Mouse (Mus musculus) right cerebral cortex, adult 18-20 months (tissue): ENCODE measurements around the gene Hs1bp3.

Experiments used
- DNase-seq: peaks from one replicate; pipeline ENCODE4 v3.0.0; 2022; ENCODE audit warnings: mixed read lengths

Gene Hs1bp3

DNA sequence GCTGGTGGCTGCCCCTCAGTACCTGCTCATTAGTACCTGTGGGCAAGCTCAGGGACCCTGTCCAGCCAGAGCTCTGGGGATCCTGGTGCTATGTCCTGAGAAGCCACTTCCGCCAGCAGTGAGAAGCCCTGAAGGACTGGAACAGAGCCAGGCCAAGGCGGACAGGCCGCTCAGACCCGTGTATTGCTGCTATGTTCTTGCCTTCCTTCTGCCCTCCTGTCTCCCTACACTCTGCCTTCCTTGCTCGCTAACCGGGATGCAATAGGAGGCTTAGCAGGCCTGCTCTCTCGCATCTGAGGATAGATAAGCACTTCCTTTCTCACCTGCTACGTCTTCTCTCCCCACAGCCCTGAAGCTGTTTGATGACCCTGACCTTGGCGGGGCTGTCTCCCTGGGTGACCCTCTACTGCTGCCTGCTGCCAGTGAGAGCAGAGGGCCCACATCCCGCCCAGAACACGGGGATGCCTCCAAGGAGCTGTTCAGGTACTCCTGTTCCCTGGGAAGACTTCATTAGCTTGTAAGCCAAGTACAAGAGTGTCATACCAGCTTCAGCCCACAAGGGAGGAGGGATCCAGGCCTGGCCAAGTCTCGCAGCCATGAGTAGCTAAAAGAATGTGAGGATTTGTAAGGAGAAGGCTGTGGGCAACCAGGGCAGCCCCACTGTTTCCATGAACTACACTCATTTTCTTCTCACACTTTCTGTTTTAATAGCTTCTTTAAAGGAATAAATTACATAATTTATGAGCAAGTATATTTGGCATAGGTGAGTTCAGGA lies 24.2 kb downstream of the Hs1bp3 start:
- no peak for DNase-seq

DNA sequence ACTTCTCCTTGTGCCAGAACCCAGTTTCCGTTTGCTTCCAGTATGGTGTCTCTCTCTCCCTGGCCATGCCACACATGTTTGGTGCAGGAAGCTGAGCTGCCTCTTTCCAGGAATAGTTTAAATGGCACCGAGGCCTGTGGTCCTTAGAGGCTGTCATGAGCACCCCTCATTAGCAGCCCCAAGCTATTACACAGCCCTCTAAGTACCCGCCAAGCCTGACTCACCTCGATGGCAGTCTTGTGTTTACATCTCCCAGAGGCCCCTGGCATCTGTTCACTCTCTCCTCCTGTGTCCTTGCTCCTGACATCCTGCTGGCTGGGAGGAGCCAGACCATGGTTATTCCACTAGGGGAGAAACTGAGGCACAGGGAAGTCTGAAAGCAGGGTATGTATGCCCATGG lies 25.3 kb downstream of the Hs1bp3 start:
- no peak for DNase-seq

DNA sequence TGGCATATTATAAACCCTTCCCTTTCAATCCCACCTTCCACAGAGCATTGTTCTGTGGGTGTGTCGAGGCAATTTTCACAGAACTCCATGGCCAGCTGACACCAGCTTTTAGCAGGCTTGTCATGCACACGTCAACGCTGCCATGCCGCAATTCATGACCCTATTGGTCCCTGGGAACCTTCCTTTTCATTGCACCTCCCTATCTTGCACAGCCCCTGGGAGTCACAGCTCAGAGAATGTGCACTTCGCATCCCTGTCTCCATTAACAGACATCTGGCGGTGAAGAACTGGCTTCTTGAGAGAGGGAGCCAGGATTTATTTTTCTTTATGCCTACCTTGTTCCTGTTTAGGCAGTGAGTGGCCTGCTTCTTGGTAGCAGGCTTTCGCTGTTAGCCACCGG lies 25.7 kb downstream of the Hs1bp3 start:
- no peak for DNase-seq

DNA sequence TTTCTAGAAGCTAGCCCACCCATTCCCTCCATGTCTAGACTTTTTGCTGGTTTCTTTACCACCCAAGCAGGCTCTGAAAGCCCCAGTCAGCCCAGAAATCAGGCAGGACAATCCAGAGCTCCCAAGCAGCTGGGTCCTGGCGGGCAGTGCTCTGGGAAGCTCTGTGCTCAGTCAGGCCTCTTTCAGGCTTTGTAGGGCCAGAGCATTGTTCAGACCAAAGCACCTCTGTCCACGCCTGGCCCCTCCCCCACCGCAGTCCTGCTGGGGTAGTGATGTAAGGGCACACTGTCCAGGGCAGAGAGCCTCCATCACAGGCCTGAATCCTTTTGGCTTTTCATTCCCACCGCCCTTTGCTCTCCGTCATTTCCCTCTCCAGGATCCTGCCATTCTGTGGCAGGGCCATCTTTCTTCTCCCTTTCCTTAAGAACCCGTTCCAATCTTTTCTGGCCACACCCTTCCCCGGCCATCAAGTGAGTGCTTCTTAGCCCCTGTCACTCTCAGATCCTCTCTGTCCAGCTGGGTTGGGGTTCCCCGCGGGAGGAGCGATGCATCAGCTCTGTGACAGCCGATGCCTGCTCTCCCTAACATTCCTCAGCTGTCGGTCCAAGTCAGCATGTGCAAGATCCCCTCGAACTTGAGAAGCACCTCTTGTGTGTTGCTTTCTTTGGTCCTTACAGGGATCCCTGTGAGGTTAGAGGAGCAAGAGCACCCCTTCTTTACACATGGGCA lies 26.5 kb downstream of the Hs1bp3 start:
- DNase-seq = no peak

DNA sequence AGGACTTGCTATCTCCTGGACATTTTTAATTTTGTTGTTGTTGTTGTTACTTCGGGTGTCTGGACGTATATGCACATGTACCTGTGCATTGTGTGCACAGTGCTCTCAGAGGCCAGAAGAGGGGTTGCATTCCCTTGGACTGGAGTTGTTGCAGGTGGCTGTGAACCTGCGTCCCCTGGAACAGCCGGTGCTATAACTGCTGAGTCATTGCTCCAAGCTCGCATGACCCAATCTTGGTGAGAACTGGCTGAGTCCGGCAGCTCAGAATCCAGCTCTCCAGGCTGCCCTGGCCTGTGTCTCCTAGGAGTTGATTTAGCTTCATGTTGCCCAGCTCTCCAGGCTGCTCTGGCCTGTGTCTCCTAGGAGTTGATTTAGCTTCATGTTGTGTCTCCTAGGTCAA lies 27.8 kb downstream of the Hs1bp3 start:
- DNase-seq = no peak

DNA sequence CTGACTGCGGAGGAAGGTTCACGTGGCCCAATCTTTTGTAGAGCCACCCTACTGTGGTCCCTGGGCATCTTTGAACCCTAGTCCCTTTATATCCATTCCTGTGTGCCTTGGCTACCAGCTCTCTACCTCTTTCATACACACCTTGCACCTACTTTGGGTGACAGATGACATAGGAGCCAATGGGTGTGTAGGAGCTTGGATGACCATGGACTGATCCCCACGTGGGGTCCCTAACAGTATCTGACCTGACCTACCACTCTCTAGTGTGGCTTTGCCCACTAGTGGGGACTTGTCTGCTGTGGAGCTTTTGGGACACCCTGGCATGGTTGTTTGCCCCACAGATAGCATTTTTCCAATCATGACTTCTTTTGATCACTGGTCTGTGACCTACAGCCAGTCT lies 30.1 kb downstream of the Hs1bp3 start:
- no peak for DNase-seq

DNA sequence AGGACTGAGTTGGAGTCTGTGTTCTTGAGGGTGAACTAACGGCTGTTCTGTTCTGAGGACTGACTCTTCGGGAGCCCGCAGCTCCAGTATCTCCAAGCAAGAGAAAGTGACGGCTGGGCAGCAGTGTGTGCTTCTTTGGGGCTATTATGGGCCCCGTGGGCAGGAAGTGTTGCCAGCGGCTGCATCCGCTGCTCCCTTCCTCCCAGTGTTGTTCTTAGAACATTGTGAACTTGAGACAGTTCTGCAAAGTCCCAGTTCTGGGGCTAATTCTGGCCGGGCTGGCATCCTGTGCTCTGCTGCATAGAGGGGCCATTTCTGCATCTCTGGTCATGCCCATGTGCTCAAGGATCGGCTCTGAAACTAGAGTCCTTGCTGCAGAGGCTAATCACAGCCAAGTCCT lies 31.7 kb downstream of the Hs1bp3 start:
- peak; percentile 90 for DNase-seq

DNA sequence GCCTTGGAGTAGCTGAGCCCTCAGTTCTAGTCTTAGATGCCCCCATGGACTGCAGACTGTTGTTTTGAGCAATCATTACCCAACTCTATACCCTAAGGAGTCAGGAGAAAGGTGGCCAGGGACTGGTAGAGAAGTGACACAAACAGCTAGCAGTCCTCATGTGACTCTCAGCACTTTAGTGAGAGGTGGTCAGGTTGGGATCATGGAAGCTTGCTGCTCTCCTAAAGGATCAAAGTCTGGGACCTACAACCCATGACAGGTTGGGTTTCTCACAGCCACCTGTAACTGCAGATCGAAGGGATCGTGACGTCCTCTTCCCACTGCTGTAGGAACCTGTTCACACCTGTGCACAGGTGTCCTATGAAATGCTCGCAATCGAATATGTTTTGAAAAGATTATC lies 32.3 kb downstream of the Hs1bp3 start:
- no peak for DNase-seq

DNA sequence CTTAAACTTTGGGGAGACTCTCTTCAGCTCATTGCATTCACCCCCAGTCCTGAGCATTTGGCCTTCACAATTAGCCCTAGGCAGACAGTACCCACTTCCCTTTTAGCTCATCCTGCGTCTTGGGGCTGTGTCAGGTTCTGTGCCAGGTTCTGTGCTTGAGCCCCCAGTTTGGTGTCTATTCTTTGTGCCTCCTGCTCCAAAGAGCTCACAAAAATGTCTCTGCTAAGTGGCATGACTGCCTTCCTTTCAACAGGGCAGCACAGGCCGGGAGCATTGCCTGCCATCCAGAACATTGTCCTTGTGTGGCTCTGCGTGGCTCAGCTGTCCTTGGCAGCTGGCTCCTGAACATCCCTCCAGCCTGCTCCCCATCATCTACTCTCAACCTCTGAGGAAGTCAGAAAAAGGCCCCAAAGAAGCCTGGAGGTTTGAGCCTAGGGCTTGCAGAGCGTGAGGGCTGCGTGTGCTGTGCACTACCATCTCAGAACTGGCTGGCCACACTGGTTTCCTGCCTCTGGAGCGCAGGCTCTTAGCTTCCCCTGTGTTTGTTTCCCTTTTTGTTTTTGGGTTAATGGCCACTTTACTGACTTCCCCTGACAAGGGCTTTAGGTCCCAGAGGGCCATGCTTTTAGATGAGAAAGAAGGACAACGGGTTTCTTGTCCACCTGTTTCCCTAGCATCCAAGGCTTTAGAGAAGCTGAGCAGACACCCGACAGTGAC lies 34.7 kb downstream of the Hs1bp3 start:
- DNase-seq = no peak

DNA sequence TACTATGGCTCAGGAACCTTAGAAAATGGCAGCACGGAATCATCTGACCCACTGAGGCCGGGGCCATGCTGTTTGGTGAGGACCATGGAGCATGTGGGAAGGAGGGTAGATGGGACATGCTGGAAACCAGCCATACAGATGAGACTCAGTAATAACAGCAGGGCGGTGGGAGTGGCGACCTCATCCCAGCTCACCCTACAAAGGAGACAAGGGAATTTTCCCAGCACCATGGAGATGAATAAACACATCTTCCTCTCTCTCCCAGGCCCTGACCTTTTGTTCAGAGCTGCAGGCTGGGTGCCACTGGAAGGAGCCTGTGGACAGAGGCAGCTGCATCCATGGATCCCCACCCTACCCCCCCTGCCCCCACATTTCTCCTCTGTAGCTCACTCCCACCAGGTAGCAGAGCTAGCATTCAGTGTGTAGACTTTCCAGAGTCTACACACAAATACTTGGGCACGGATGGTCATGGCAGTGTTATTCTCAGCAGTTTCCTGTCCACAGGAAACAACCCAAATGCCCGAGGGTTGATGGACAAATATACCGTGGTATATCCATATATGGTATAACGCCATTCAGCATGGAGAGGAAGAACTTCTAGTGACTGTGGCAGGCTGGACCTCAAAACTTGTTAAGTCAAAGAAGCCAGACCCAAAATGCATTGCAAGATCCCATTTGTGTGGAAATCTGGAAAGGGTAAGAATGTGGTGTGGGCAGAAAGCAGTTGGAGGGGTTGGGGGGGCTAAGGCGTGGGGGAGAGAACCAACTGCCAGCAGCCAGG lies 35.7 kb downstream of the Hs1bp3 start:
- no peak for DNase-seq

DNA sequence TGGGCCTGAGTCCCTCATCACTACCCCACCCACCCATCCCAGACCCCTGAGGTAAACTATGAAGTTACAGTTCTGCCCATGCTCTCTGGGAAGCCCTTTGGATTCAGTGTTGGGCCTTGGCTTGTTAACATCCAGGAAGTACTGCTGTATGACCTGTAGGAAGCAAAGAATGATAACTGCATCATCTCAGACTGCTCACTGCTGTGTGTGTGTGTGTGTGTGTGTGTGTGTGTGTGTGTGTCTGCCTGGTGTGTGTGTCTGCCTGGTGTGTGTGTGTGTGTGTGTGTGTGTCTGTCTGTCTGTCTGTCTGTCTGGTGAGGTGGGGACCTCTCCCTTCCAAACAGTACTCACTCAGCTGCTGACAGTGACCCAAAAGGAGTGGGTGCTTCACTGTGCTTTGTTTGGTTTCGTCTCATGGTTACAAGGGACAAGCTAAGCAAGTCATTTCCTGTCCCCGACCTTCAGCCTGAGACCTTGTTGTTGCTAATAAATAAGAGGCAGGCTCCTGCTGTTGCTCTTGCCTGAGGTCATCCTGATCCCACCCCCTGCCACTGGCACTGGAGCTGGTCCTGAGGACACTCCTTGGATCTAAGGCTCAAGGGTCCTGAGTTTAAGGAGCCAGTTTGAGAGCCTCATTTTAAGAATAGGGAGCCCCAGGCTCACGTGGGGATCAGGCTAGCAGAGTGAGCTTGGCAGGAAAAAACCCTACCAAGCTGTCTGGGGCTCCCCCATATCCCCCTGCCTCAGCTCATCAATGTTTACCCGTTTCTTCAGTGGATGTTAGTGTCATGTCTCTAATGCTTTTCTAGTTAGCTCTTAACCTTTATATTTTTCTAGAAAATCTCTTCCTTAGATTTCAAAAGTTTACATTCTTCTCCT lies 38.0 kb downstream of the Hs1bp3 start:
- DNase-seq = no peak

DNA sequence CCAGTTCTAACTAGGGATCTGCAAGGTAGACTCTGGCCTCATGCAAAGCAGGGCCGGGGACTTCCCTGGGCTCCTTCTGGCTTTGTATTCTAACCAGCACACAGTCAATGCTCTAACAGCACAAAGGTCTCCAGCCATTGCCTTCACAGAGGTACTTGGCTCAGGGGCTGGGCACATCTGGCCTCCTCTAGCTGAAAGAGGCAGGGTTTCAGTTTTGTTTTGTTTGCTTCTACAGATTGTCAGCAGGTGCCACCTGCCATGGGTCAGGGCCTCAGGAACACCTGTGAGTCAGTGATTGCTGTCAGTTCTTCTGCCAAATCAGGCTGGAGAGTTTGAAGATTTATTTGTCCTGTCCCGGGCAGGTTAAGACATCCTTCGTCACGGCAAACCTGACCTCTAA lies 39.8 kb downstream of the Hs1bp3 start:
- DNase-seq = no peak

DNA sequence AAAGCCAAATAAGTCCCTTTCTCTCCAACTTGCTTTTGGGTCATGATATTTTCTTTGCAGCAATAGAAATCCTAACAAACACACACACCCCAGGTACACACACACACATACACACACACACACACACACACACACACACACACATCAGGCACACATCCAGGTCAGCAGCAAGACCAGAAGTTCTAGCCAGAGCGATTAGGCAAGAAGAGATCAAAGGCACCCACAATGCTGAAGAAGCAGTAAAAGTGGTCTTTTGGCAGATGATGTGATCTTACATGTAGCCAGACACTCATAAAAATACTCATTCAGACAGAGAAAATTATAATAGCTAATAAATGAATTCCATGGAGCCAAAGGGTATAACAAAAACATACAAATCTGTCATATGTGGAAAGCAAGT lies 41.0 kb downstream of the Hs1bp3 start:
- no peak for DNase-seq

DNA sequence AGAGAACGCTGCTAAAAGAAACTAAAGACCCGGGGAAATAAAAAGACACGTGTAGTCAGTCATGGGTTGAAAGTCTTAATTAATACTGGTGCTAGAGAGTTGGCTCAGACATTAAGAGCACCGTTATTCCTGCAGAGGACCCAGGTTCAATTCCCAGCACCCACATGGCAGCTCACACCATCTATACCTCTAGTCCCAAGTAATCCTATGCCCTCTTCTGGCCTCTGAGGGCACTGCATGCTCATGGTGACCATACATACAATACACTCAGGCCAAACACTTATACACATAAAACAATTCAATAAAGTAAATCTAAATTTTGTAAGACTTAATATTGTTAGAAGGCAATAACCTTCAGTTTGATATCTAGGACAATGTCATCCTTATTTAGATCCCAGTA lies 41.8 kb downstream of the Hs1bp3 start:
- DNase-seq = no peak

DNA sequence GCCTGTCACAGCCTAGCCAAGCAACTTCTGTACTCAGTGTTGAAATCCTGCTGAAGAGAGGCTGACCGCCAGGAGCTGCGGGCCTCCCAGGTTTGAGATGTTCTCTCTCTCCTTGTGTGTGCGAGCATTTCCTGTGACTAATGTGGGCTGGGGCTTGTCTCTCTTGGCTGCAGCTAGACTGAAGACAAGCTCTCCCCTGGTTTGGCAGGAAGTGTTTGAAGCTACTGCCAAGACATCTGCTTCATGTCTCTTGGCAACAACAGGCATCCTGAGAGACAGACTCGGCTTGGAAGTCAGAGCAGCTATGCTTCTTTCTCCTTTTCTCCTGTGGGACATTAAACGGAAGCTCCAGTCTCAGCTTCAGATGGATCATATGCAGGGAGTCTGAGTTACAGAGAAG lies 44.2 kb downstream of the Hs1bp3 start:
- DNase-seq = peak; percentile 89

DNA sequence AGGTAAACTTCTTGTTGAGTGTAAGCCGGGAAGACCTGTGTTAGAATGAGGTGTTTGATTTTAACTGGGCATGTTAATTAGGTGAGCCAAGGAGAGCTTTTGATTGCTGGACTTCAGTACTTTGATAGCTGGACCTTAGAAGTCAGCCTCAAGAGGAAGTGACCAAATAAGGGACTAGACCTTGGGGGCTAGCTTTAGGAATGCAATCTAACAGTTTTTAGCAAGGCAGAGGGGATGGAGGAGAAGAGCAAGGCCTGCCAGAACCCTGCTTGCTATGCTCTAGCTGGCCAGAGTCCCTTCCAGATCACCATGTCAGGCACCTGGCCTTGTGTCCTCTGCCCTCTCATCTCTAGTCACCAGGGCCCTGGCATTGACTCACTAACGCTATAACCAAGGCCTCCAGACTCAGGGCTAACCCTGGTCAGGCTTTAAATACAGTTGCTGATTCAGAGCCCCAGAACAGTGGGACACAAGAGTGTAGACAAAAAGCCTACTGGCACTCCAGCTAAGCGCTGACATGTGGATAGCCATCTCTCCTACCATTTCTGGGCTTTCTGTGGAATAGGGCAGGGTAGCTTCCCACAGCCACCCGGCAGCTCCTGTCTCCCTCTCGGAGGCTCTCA lies 45.2 kb downstream of the Hs1bp3 start:
- DNase-seq = no peak

DNA sequence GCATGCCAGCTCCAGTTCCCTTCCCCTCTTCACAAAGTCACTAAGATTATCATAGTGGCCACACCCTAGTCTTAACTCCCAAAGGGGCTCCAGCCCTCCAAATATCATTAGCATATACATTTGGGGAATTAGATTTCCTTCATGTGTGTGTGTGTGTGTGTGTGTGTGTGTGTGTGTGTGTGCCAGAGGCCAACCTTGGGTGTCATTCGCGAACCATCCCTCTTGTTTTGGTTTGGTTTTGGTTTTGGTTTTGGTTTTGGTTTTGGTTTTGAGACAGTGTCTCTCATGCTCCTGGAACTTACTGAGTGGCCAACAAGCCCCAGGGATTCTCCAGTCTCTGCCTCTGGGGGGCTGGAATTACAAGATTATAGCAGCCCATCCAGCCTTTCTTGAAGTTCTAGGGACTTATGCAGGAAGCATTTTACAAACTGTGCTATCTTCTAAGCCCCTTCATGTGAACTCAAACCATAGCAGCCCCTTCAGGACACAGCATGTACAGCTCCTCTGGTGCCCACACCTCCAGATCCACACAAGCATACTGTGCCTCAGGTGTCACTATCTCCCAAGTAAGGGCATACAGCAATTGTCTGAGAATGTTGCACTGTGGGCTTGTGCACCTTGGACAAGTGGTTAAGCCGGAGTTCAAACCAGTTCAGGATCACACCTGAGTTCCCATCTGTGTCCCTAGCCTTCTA lies 46.3 kb downstream of the Hs1bp3 start:
- no peak for DNase-seq

DNA sequence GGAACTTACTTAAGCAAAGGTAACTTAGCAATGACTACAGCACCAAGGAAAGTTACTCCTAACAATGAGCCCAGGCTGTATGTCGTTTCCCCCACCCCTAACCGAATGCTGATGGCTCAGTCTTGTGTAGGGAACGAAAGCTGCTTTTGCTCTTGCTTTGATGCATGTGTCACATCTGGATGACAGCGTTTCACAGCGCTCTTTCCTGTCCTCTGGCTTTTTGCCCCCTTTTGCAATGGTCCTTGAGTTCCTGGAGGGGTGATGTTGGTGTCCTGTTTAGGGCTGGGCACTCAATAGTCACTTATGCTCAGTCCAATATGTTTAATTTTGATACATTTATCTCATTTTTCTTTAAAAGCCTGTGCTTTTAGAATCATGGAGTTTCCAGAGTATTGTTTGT lies 48.6 kb downstream of the Hs1bp3 start:
- DNase-seq = no peak

DNA sequence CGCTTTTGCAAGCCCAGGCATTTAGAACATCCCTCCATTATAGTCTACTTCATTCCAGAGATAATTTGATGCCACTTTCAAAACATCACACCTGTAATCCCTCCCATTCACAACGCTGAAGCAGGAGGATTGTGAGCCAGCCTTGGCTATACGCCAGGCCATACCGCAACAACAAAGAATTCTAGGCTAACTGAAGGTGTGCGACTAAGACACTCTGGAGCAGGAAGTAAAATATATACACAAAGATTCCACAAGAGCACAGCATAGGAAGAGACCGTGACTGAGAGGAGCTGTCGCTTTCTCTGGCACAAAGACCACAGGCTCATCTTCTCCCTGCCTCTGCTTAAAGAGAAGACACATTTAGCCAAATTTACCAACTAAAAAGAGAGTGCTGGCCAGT lies 49.2 kb downstream of the Hs1bp3 start:
- DNase-seq = no peak

DNA sequence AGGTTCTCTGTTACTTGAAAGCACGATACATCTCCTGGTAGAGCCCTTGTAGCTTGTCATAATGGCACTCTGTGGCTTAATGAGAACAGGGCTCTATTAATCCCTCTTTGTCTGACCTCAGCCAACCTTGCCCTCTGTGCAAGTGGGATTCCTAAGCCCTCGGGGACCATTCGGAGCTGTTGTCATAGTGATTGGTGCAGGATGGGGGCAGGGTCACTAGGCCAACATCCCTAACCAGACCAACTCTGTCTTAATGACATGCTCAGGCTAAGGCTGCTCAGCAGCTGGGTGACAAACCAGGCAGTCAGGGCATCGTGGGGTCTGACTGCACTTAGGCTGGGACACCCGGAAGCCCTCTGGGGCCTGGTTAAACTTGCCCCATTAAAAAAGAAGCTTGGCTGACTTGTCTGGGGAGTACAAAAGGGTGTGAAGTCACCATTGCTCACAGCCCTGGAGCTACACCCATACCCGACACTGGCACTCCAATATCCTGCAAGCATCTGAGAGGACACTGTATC lies 51.1 kb downstream of the Hs1bp3 start:
- no peak for DNase-seq

DNA sequence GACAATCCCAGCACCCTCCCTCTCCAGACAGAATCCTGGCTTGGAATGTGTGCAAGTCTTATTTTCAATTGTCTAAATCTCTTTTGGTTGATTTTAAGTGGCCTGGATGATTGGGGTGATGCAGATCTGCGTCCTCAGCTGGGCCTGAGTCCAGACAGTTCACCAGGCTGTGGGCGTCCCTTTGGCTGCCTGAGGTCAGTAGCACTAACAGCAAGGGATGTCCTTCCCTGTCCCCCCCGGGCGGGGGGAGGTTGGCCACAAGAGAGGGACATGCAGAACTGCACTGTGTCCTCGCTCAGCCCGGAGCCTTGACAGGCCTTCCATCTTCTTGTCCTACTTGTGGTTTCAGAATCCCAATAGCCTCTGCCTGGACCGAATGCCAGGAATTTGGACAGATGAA lies 52.1 kb downstream of the Hs1bp3 start:
- no peak for DNase-seq
